Mouse (Mus musculus) heart, adult 11 months (tissue): ENCODE results near the gene Zfp184.
"Not testable (repeated sequence)": the region's sequence is repeated elsewhere in the genome, so short reads cannot be mapped to it uniquely, and the experiment has no call there.

ENCODE experiments used
- DNase-seq: peaks from one replicate; pipeline ENCODE4 v3.0.0; 2022

Zfp184 gene

GRCm38 (mm10) chr13:21944926-21945740 is at the start of gene Zfp184:
Gene Zfp184, plus strand, starts transcription at chr13:21945094.
- DNase-seq, result peak; percentile 98

DNA sequence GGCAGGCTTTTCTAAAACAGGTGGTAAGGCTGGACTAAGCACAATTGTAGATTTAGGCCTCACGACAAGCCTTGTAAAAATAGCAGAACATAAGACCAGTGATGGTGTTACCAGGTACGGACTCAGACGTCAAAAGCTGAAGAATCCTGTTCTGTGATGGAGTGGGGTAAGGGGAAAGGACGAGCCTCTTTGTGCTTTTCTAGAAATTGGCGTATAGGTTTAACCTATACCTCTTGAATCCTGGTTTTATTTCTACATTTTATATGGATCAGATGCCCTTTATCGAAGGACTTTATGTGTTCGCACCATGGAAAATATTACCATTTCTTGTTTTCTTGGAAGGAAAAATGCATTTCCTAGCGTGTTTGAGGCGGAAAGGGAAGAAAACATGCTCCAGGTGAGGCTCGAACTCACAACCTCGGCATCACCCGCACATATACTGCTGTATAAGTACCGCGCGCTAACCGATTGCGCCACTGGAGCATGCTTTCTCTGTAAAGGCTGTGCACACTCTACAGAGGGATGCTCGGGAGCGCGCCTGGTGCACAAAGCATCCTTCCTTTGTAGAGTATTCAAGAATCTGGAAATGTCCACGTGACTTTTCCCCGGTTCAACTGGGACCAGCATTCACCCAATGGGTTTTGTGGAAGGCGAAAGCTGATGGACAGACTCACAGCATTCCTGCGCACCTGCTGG is 48.2 kb upstream of the Zfp184 start:
- DNase-seq, result peak; percentile 70

DNA sequence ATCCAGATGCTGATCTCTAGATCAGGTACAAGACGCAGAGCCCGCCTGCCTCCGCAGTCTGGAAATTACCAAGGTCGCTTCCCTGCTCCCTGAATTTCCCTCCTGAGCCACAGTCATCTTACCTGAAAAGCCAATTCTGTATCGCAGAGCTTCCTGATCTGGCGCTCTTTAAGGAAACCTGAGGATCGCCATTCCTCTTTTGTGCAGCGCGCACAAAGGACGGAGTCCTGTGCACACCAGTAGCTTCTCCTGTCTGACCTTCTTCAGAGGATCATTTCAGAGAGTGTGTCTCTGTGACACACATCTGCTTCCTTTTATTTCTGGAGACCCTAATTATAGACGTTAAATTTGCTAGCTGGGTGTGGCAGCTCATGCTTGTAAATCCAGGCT is 47.7 kb upstream of the Zfp184 start:
- no peak for DNase-seq

DNA sequence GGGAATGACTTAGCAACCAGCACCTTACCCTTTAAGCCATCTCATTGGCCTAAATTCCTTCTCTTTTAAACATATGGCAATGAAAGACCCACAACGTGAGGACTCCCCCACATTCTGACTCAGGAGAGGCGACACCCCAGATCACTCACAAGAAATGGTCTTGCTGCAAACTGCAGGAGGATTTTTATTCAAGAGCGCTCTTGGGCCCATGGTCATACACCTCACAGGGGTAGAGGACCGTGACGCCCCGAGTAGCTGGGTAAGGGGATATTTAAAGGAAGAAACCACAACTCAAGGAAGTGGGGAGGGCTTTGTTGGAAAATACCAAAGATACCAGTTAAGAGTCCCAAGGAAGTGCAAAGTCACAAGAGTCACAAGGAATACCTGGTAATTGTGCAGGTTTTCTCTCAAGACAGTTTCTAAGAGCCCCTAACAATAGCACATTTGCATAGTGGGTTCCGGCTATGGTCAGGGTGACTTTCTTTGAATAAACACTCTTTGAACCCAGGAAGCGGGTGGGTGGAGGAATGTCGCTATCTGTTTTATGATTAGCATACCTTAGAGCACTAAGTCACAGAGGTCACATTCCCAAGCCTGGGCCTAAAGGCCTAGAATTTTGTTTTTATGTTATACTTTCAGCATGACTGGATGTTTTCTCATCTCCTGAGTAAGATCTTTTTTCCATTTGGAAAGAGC is 43.9 kb upstream of the Zfp184 start:
- peak; percentile 25 for DNase-seq

- DNase-seq, result peak; percentile 30
These were observed 41.4 kb upstream of the Zfp184 start for GRCm38 (mm10) chr13:21903500-21903899.

DNA sequence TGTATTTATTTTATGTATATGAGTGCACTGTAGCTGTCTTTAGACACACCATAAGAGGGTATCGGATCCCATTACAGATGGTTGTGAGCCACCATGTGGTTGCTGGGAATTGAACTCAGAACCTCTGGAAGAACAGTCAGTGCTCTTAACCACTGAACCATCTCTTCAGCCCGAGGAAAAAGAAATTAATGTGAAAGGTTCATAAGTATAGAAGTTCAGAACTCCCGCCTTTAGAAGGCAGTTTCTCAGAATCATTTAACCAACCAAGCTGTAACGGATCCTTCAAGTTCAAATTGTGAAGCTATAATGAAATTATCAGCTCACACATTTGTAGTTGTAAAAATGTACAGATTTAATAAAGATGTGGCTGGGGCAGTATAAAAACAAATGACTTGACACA is 40.8 kb upstream of the Zfp184 start:
- DNase-seq, result not testable (repeated sequence)

DNA sequence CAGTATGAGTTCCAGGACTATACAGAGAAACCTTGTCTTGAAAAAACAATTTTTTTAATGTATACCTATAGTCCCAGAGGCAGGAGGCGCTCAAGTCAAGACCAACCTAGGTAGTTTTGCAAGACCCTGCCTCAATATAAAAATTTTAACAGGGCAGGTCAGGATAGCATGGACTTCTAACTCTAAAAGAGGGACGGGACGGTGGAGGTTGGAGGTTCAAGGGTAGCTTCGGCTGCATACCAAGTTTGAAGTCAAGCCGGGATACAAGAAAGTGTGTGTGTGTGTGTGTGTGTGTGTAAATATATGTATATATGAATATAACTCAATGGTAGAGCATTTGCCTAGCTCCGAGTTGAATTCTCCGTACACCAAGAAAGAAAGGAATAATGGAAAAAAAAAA is 38.6 kb upstream of the Zfp184 start:
- peak; percentile 59 for DNase-seq

DNA sequence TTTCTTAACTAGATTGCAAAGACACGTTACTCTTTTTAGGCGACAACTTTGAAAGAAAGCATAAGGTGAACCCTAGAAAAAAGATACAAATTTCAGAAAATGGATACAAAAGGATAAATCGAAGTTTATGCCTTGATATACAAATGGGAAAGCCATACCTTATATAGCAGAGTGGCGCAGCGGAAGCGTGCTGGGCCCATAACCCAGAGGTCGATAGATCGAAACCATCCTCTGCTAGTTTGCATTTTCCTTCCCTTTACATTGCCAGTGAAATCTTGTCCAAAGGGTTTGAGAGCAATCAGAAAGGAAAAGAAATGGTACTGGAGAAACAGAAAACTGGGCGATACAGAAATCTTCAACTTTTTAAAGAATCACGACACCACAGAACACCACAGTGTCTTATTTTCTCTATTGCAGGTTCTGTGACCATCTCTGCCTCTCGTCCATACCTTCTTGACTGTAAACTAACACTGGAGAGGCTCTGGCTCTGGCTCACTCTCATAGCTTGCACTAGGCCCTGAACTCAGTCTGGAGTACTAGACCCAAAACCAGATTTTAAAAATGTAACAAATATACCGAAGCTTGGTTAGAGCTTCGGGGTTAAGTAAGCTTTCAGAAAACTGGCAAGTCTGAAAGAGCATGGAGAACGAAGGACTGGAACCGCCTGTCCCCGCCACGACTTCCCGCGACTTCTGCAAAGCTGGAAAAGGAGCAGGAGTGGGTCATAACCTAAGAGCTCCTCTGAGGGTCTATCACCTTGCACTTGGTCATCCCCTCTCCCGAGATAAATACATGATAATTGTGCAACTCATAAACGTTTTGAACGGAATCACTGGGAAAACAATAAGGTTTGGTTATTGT is 37.7 kb upstream of the Zfp184 start:
- peak; percentile 10 for DNase-seq

DNA sequence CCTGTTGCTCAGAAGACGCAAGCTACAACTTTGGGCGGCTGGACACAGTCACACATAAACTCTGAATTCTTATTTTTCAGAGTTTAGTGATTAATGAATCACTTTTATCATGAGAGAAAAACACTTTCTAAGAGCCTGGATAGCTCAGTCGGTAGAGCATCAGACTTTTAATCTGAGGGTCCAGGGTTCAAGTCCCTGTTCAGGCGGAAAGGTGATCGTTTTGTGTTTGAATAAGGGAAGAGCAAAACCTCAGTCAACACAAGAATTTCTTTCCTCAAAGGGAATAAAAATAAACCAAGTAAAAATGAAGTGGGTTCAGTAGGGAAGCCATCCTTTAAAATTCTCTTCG is 37.1 kb upstream of the Zfp184 start:
- not testable (repeated sequence) for DNase-seq

- peak; percentile 54 for DNase-seq
These were observed 34.2 kb upstream of the Zfp184 start for GRCm38 (mm10) chr13:21910735-21911134.

- DNase-seq, result peak; percentile 40
These were observed 33.7 kb upstream of the Zfp184 start for GRCm38 (mm10) chr13:21911147-21911546.

GRCm38 (mm10) chr13:21913854-21914253 is 31.0 kb upstream of the Zfp184 start:
- DNase-seq, result peak; percentile 64

GRCm38 (mm10) chr13:21914599-21914998 is 30.3 kb upstream of the Zfp184 start:
- peak; percentile 96 for DNase-seq

DNA sequence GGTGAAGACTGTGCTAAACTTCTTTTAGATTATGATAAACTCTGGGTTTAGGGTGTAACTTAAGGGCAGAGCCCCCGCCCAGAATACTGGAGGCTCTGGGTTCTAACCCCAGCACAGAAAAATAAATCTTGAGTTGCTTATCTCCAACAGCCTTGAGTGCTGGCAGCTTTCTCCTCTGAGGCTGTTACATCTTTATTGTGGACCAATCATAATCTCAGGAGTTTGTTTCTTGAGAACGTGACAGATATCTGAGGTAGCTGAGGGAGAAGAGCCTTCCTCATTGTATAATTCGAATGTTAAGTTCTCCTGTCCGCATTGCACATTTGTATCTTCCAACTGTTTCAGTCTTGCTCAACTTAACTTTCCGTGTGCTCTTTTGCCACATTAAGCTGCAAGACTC is 29.4 kb upstream of the Zfp184 start:
- no peak for DNase-seq

DNA sequence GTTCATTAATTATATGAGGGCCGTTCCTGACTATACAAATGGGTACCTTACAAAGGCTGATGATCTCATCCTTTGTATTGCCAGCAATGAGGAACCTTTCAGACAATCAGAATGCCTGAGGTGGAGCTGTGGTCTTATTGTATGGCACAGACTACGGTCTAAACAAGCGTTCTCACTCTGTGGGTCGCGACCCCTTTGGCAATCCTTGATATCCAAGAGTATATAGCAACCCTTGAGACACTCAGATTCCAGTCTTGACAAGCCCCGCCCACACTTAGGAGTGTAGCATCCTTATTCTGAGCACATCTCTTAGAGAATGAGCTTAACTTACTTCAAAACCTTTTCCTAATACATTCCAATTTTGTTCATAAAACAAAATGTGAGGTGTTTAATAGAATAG is 28.8 kb upstream of the Zfp184 start:
- peak; percentile 25 for DNase-seq

- DNase-seq, result peak; percentile 83
These were observed 27.9 kb upstream of the Zfp184 start for GRCm38 (mm10) chr13:21917040-21917439.

DNA sequence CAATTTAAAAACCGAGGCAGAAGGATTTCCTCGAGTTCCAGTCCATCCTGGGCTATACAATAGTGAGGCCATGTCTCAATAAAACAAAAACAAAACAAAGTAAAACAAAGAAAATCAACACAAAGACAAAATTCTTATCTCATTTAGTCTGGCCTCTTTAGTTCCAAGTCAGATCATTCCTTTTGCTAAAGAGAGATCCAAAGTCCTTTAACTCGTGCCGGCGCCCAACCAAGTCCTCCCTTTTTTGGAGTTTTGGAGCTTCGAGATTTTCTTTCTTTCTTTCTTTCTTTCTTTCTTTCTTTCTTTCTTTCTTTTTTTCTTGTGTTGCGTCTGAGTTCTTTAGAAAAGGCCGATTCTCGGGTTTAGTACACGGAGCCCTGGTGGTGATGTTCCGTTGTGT is 27.4 kb upstream of the Zfp184 start:
- no peak for DNase-seq

- peak; percentile 54 for DNase-seq
These were observed 26.9 kb upstream of the Zfp184 start for GRCm38 (mm10) chr13:21917992-21918391.

DNA sequence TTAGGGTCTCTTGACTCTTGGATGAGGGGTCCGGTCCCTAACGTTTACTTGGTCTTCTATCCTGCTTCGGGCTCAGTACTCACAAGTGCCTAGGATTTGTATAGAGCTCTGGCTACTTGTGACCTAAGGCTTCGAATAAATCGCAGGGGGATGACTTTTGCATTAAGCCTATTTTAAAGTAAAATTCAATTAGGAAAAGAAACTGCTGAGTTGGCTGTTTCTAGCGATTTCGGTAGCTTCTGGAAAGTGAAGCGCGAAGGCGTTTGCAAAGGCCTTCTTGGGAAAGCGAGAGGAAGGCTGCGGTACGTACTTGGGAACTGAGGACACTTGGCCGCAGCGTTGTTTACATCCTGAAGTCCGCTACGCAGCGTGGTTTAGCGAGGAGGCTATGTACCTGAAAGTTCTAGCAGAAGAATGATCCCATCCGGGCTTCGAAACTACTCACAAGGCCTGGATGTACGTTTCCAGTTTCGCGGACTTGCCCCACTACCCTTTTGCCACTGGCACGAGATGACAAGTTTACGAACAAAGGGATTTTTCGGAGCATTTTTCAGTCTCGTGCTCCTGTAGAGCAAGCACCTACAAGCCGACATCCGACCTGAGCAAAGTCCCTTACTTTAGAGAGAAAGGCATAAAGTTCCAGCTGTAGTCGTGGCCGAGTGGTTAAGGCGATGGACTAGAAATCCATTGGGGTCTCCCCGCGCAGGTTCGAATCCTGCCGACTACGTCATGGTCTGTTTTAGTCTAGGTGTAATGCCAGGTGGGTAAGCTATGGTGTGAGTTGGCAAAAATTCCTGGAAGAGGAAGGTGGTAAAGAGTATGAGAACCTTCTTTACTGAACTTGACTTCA is 26.1 kb upstream of the Zfp184 start:
- DNase-seq, result peak; percentile 97

GRCm38 (mm10) chr13:21919836-21920431 is 25.0 kb upstream of the Zfp184 start:
- peak; percentile 56 for DNase-seq

- peak; percentile 43 for DNase-seq
These were observed 24.1 kb upstream of the Zfp184 start for GRCm38 (mm10) chr13:21920681-21921233.
